Mouse (Mus musculus) liver, adult 2 months (tissue): ENCODE measurements around the gene Cnot8.

Experiments
- CTCF ChIP-seq: fragments of 200-500 bp; IDR thresholded peaks from 2 replicates; pipeline ENCODE4 v1.5.1; 2011; ENCODE audit warnings: low read depth, low read length, control low read depth
- POLR2A ChIP-seq: fragments of 200-500 bp; IDR thresholded peaks from 2 replicates; pipeline ENCODE4 v1.6.1; 2011; ENCODE audit warnings: low read length, control low read depth; ENCODE audit not compliant: insufficient read depth; ENCODE audit errors: extremely low read depth

GRCm38 (mm10) chr11:58125021-58125420 lies 21.1 kb downstream of the Cnot8 start:
- TF ChIP-seq CTCF (no peak), POLR2A (no peak)
